Mouse (Mus musculus) left cerebral cortex, postnatal 14 days (tissue): ENCODE measurements around the gene Sh3tc1. TPM values are rescaled to one million over a fixed set of nuclear protein-coding genes. Genes with fewer than 3 reads are reported as not detected.

Experiments
- DNase-seq, 2 experiments: peaks; one replicate each; pipeline ENCODE4 v3.0.0; 2021 to 2022; ENCODE audit warnings: low spot score in 2 of 2, mixed read lengths in 1 of 2
- intact Hi-C: fragments of 180-260 bp; cut with DNase I; formaldehyde crosslinking; loops from one replicate; pipeline ENCODE4 v1.15.1; 2025
- total RNA-seq, 2 experiments: library from RNA; stranded (reverse); gene quantifications; 2 replicates each; pipeline ENCODE4 v1.2.3; 2021

Gene Sh3tc1
- total RNA-seq, 2 experiments from 2014 or later: 2.7 to 3.3 TPM

DNA sequence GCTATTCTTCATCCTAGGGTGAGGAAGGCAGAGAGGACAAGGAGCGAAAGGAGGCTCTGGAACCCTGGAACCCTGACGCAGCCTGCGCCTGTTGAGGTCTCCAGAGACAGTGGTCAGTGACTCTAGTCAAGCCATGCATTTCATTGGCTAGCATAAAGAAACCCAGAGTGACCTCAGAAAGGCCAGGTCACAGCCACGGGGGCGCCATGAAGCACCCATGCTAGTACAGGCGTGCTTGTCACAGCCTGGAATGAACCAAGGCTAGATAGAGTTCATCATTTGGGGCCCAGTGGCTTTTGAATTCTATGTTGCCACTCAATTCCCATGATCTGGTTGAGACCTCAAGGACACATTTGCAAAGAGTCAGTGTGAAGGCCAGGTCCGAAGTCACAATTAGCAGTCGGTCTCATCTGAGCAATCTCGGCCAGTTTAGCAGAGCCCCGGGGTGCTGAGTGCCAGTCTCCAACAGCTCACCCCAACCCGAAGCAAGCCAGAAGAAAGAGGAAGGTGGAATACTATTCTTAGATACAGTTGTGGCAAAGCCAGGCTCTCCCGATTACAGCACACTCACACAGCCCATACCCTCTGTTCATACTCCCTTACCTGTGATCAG lies 11.3 kb downstream of the Sh3tc1 start:
- DNase-seq: no peak
- intact Hi-C loops: no loop called here

DNA sequence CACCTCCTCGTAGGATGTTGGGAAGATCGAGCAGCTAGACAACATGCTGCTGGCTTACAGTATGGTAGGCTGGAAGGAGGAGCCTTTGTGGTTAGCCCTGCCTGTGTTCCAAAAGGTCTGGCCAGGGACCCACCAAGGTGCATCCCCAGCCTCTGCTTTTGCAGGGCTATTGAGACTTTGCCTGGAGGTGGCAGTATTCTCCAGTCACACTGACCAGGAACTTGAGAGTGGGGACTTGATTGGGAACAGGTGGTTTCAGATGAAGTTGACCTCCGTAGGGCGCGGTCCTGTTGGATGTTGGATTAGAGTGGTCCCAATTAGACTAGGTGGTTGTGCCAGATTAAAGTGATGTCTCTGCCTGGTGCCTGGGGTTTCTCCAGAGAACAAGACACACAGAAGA lies 12.3 kb downstream of the Sh3tc1 start:
- no peak for DNase-seq

DNA sequence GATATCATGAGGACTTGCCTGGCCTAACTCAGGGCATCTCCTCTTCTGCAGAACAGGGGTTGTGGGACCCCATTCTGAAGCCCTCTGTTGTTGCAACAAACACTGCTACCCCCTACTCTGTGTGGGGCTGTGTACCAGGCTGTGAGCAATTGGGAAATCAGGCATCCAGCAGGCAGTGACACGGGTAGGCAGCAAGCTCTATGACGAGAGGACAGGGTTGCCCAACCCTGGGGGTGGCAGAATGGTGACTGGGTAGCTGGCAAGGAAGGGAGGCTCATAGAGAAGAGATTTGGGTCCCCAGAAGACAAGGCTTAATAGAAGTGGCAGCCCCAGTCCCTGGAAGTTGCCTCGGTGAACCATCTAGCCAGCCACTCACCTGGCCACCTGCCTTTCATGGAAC lies 13.9 kb downstream of the Sh3tc1 start:
- intact Hi-C loops: no loop called here
- no peak for DNase-seq

More for the DNA sequence above, 12.3 kb downstream of the Sh3tc1 start:
- intact Hi-C loops: no loop called here

DNA sequence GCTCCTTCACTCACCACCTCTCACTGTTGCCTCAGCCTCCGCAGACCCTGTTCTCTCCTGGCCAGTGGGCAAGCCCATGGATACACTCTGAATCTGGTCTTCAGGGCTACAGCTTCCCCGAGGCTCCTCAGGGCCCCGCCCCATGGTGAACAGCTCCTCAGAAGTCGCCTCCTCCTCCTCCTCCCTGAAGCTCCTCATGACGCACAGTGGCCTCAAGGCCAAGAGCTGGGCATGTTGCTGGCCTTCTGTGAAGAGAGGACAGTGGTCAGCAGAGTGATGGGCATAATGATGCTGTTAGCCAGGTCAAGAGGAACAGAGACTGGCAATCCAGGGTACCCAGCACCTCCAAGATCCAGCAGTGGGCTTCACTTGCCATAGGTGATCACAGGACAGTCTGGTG lies 15.9 kb downstream of the Sh3tc1 start:
- intact Hi-C loops: no loop called here

DNA sequence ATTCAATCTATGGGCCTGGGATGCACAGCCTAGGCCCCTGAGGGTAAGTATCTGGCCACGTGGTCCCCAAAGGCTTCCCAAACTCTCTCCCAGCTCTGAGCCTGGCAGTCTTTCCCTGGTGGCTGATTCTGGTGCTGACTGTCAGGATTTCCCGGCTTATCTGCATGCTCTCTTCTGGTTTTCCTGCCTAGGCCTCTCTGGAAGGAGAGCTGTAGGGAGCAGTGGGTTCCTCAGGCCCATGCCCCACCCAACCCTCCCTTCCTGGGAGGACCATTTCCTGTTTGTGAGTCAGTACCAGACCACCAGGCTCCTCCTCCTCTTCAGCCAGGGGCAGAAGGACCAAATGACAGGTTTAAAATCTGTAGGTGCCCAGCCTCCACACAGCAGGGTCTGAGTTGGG lies 17.1 kb downstream of the Sh3tc1 start:
- intact Hi-C loops: no loop called here
- no peak for DNase-seq

More for the DNA sequence above, 15.9 kb downstream of the Sh3tc1 start:
- no peak for DNase-seq

DNA sequence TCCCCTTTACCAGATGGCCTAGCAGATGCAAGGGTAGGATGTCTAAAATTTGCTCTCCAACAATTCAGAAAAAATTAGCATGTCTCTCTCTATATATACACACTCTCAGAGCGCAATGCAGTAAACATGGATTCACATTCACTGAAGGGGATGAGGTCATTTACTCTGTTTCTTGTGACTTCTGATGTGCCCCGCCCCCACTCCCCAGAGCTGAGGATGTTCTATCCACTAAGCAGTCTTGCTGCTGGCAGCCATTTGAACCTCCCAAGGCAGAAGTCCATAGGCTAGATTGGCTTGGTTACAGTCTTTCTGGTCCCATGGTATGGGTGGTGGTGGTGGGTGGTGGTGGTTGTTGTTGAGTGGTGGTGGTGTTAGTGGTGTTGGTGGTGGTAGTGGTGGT lies 17.9 kb downstream of the Sh3tc1 start:
- intact Hi-C loops: no loop called here

DNA sequence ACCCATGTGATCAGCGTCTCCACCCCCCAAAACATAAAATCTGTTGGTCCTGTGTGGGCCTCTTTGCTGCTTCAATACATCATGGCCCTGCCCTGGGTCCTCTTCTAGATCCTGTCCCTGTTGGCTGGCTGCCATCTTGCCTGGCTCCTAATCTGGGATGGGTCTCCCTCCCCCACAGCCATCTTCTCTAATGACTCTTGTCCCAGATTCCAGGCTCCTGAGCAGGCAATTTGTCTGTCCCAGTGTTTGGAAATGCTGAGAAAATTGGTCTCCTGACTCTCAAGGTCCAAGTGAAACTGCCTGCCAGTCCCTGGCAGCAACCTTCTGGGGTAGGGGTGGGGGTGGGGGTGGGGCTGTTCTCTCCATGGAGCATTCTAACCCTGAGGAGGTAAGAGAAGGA lies 19.9 kb downstream of the Sh3tc1 start:
- no peak for DNase-seq
- intact Hi-C loops: no loop called here

More for the DNA sequence above, 17.9 kb downstream of the Sh3tc1 start:
- no peak for DNase-seq

DNA sequence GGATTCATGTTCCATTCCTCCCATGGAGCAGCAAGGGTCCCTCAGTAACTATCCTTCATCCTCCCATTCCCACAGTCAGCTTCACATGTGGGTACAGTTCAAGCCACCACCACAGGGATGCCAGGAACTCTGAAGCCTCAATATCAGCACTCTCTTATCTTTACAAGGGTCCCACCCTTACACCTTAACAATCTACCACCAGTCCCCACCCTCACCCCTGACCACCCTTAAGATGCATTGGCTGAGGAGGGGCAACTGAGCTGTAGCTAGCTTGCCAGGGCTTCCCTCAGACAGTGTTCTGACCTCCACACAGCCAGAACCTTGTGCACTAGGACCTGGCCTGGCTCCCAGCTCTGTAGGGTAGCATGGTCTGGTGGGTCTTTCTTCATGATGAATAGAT lies 20.4 kb downstream of the Sh3tc1 start:
- intact Hi-C loops: no loop called here
- no peak for DNase-seq

DNA sequence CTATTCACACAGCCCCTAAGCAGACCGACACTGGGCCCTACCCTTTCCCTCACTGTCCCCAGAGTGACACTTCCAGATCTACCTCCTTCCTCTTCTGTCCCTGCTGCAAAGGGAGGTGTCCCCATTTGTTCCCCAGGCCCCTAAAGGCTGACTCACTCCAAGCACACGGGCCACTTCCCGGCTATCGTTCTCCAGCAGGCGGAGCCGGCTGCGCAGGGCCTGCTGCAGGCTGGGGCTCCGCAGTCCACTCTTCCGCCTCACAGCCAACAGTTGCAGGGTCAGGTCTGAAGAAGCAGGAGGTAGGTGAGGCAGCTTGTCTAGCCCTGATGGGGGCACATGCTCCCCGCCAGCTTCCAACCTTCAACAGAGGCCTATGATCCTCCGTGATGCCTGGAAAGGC lies 21.0 kb downstream of the Sh3tc1 start:
- intact Hi-C loops: no loop called here
- no peak for DNase-seq

DNA sequence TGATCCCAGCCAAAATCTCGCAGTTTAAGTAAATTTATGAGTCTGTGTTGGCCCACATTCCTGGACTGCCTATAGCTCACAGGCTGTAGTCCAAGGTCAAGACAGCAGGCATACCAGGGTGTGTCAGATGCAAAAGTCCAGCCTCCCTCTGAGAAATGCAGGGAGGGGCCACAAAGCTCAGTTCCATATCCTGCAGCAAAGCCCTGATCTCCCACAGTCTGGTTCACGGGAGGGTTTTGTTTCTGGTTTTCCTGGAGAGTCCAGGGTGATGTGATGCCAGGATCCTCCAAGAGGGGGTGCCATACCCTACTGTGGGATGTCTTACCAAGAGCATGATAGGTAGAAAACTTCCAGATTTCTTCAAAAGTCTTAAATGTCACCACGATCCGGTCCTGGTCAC lies 21.8 kb downstream of the Sh3tc1 start:
- DNase-seq: peak; percentile 56 to 75
- intact Hi-C loops: no loop called here

DNA sequence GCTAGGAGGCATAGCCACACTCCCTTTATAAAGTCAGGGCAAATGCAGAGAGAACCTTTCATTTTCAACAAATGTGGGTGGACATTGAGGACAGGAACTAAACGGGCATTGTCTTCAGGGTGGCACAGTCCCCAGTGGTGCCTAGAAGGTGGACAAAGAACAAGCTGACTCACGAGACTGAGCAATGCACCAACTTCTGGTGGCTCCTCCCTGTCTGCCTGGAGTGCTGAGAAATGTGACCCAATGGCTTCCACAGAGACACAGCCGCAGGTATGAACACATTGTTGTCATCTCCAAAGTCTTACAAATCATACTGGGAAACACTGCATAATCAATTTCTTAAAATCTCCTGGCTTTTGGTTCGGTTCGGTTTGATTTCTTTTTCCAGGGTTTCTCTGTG lies 22.3 kb downstream of the Sh3tc1 start:
- DNase-seq: no peak
- intact Hi-C loops: no loop called here

DNA sequence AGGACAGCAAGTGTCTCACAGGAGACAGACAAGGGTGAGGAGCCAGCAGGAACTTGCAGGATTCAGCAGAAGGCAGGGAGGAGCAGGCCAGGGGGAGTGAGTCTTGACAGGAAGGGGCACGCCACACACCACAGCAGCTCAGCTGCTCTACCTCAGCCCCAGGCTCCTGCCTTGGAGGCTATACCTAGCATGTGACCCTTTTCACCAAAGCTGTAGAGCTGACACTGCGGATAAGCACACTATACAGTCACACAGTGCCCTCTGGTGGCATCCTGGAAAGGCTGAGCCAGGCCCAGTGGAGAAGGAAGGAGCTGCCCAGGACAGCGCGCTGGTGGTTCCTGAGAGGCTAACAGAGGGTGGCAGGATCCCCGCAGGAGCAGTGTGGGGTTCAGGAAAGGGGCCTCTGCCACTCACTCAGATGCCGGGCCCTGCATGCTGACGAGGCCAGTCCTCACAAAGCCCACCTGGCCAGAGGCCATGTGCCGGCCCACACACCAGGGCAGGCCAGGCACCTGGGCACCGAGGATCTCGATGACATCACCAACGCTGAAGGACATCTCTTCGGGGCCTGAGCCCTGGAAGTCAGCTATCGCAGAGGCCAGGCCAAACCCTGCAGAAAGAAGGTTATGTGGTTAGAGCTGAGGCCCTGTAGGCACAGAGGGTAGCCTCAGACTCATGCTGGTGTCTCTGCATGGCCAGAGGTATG lies 26.0 kb downstream of the Sh3tc1 start:
- intact Hi-C loops: loop anchor here (1.0 kb wide), 1 partner anchor 119 kb away; no protein-coding TSS in a partner anchor
- DNase-seq: peak; percentile 76 to 81

DNA sequence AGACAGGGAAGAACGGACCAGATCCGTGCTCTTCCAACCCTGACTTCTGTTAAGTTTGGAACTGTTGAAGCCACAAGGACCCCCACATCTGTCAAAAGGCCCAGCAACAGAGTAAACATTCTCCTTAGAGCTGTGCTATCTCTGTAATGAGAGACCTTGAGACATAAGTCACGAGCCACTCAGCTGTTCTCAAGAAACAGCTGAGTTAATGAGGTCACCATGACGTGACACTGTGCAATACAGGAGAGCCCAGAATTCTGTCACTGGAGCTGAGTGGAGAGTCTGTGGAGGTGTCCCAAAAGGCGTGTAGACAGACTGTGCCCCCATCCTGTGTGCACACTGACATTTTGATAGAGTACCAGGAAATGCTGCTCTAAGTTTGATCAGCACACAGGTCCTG lies 27.3 kb downstream of the Sh3tc1 start:
- no peak for DNase-seq
- intact Hi-C loops: no loop called here

DNA sequence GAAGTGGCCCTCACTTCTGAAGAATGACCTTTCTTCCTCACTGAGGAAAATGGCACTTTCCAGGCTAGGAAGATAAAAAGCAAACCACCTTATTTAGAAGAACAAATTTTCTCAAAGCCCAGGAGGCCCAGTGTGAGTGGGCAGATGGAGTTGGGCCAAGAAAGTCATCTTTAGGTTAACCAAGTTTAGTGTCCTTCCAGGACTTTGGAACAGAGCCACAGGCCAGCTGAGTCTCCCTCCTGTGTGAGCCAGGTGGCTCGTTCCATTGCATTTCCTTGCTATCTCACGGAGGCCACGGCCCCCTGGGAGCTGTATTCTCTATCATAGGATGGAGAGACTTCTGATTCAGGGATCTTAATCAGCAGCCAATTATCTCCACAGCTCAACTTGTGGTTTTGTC lies 28.9 kb downstream of the Sh3tc1 start:
- DNase-seq: no peak
- intact Hi-C loops: no loop called here

DNA sequence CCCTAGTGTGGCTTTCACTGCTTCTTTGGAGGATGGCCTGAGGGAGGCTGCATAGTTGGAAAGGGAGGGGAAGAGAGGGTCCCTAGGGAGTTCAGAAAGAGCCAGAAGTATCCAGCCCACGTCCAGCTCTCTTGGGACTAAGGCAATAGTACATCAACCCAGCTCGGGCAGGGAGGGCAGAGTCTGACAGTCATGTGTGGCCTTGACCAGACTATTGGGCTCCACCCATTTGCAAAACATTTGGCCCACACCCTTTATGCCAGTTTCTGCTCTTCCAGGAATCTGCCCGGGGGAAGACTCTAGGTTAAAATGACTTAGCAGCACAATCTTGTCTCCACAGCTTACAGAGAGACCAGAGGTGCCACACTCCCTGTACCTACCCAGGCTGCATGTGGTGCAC lies 29.3 kb downstream of the Sh3tc1 start:
- DNase-seq: no peak
- intact Hi-C loops: no loop called here

DNA sequence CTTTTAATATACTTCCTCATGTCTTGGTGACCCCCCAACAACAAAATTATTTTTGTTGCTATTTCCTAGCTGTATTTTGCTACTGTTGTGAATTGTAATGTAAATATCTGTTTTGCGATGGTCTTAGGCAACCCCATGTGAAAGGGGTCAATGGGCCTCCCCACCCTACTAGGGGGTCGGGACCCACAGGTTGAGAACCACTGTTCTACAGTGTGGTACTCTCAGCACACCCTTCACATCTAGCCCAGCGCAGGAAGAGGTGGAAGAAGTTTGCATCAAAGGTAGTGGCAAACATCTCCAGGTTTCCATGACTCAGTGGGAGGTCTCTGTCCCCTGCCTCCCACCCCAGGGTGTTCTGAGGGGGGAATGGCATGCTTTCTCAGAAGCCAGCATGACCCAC lies 34.4 kb downstream of the Sh3tc1 start:
- intact Hi-C loops: no loop called here
- DNase-seq: no peak

DNA sequence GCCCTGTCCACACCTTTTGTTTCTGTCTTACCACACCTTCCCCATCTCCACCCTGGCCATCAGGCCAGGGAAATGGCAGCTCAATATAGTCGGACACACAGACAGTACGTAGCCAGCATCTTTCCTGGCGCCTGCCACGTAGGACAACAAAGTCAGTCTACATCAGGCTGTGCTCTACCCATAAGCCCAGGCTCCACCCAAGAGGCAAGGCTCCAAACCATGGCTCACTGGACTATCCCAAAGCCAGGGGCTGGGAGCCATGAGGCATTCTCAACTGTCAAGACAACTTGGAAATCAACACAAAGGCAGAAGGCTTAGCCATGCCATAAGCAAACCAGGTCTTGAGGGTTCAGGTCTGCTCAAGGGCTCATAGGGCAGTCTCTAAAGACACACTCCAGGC lies 36.0 kb downstream of the Sh3tc1 start:
- intact Hi-C loops: no loop called here

DNA sequence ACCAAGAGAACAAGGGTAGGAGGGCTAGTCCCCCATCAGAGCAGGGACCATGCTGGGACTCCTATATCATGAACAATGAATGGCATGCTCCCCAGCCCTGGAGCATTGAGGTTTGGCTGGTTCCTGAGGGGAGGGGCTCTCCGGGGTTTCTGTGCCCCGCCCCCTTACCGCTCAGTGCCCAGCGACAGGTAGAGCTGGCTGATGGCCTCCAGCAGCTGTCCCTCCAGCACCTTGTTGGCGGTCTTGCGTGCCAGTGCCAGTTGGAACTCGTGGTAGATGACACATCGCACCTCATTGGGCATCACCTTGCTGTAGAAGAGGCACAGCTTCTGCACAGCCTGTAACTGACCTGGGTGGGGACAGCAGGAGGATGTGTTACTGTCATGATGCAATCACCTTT lies 36.6 kb downstream of the Sh3tc1 start:
- intact Hi-C loops: no loop called here
- no peak for DNase-seq

More for the DNA sequence above, 36.0 kb downstream of the Sh3tc1 start:
- no peak for DNase-seq

DNA sequence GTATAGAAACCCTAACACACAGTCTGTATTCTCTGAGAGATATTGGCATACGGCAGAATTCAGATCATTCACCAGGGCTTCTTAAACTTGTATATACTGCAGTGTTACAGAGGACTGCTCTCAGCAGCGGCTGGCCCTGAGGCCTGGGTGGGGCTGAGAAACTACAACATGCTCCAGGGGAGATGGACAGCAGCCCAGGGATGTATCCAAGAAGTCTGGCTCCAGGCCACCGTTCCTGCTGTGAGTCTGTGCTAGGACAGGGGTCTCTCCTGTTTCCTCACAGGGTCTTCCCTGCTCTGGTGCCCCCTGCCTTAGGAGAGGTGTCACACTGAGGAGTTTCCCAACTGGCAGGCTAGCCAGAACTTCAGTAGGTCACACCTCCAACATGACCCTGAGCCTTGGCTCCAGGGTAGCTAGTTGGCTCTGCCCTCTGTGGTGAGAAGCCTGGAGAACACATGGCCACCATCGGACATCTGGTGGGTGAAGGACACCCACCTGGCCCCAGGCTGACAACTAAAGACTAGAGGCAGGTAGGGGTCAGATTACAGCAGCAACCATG lies 37.1 kb downstream of the Sh3tc1 start:
- no peak for DNase-seq
- intact Hi-C loops: no loop called here

DNA sequence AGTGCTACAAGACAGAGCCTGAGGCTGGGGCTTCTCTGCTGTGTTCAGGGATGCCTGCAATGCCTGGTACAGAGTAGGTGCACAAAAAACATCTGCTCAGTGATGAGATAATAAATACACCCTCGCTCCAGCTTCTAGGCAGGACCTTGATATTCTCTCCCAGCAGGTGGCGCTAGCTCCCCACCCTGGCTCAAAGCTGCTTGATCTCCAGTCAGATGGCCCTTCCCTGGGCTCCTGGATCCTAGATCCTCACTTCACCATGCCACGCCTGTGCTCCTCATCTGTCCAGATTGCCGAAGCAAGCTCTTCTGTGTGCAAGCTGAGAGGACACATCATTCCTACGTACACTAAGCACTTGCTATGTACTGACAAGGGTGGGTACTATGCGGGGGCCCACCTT lies 38.7 kb downstream of the Sh3tc1 start:
- DNase-seq: peak; percentile 66 to 79
- intact Hi-C loops: loop anchor here (1.0 kb wide), 1 partner anchor 54 kb away; no protein-coding TSS in a partner anchor

DNA sequence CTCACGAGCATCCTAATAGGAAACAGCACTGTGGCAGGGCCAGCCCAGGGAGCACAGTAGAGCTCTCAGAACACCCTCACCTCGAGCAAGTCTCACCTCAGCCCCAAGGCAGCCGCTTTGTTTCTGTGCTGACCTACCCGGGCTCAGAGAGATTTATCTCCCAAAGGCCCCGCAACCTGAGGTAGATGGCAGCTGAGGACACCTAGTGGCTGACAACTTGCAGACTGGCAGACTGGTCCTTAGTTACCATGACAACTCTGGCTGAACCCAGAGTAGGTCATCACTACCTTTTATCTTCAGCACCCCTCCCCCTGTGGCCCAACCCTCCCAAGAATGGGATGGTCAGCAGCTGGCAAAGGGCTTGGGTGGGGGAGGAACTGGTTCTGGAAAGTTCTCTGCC lies 44.0 kb downstream of the Sh3tc1 start:
- DNase-seq: peak; percentile 25 to 37
- intact Hi-C loops: loop anchor here (5.0 kb wide), 1 partner anchor 99 kb away; no protein-coding TSS in a partner anchor
